Mouse (Mus musculus): ENCODE measurements around the gene Megf11. TPM values are rescaled to one million over a fixed set of nuclear protein-coding genes. Genes with fewer than 3 reads are reported as not detected.

Megf11 gene
- total and polyA plus RNA-seq, 3 experiments, result 0.33 to 0.38 TPM; not detected in 1

DNA sequence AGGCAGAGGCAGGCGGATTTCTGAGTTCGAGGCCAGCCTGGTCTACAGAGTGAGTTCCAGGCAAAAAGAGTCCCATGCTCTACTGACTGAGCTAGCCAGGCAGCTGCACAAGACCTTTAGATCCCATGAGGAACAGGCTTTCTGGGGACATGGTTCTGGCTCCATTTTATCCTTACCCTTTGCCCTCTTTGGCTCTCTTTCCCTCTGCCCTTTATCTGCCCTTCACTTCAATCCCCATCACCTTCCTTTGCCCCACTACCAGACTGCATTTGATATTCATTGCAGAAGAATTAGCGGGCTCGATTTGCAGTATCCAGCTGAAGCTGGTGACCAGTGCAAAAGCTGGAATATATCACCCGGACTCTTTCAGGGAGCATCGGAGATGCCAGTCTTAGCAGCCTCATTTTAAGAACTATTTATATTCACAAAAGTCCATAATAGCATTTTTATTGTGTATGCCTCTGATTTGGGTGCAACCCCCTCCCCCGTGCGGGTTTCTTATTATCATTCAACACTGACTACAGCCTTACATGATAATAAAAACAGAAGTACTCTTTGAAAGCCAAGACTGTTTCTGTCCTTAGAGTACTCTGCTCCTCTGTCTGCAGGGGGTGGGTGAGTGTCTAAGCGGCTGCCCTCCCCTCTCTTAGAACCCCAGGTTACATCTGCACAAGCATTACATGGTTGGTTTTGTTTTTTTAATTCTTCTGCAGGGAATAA lies 24.0 kb upstream of the Megf11 start:
- ATAC-seq (ENCODE audit: extremely low read depth, insufficient number of reproducible peaks, low FRiP score, poor library complexity, severe bottlenecking) (no peak), DNase-seq (ENCODE audit: low spot score) (no peak)
- H3K4me3 ChIP-seq (ENCODE audit: low read depth, low read length), result no peak overlapping the region
- H3K36me3 ChIP-seq (replicated peaks), result no peaks in the 10 kb centered on the region
- no peaks in the 10 kb centered on the region for H3K4me1 ChIP-seq (ENCODE audit: insufficient read depth, low read depth, low read length)
- TF ChIP-seq TAL1 (conservative IDR thresholded peaks at IDR 0.05; ENCODE audit: low read depth, low read length) (no peak), GATA1 (IDR thresholded peaks at IDR 0.05; ENCODE audit: borderline replicate concordance, low read length) (no peak), GATA2 (IDR thresholded peaks at IDR 0.05; ENCODE audit: borderline replicate concordance, low read depth, low read length) (no peak), CTCF (IDR thresholded peaks at IDR 0.05; ENCODE audit: low read depth, low read length) (no peak), POLR2AphosphoS5 (IDR thresholded peaks at IDR 0.05; ENCODE audit: insufficient replicate concordance, low read depth, low read length) (no peak)
- H3K27me3 ChIP-seq (ENCODE audit: insufficient read depth, low read length), result peaks cover 24% of the 10 kb centered on the region
- no peaks in the 10 kb centered on the region for H3K9me3 ChIP-seq (replicated peaks)

DNA sequence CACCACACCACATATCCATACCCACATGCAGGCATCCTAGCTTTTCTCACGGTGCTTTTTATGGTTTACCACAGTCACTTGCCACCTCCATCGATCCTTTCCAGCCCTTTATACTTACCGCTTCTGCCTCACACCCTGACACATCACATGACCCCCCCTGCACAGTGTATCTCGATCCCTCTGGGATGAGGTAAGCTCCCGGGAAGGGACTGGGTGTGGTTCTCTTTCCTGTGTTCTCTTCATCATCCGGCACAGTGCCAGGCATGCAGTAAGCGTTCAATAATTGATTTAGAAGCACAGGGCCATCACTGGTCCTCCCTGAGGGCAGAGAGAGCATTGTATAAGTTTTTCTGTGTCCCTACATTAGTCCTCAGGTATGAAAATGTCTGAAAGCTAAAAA lies 15.6 kb upstream of the Megf11 start:
- Histone ChIP-seq H3K4me1 (ENCODE audit: insufficient read depth, low read depth, low read length) (no peaks in the 10 kb centered on the region), H3K27me3 (ENCODE audit: insufficient read depth, low read length) (peaks cover 9% of the 10 kb centered on the region), H3K4me3 (ENCODE audit: low read depth, low read length) (no peak overlapping the region), H3K36me3 (replicated peaks) (no peaks in the 10 kb centered on the region), H3K9me3 (replicated peaks) (no peaks in the 10 kb centered on the region)
- DNase-seq (ENCODE audit: low spot score) (no peak), ATAC-seq (ENCODE audit: extremely low read depth, insufficient number of reproducible peaks, low FRiP score, poor library complexity, severe bottlenecking) (no peak)
- TF ChIP-seq POLR2AphosphoS5 (IDR thresholded peaks at IDR 0.05; ENCODE audit: insufficient replicate concordance, low read depth, low read length) (no peak), GATA2 (IDR thresholded peaks at IDR 0.05; ENCODE audit: borderline replicate concordance, low read depth, low read length) (no peak), CTCF (IDR thresholded peaks at IDR 0.05; ENCODE audit: low read depth, low read length) (no peak), TAL1 (conservative IDR thresholded peaks at IDR 0.05; ENCODE audit: low read depth, low read length) (no peak), GATA1 (IDR thresholded peaks at IDR 0.05; ENCODE audit: borderline replicate concordance, low read length) (no peak)

GRCm38 (mm10) chr9:64371305-64371819 lies 14.1 kb upstream of the Megf11 start:
- no peak for ATAC-seq (ENCODE audit: extremely low read depth, insufficient number of reproducible peaks, low FRiP score, poor library complexity, severe bottlenecking)
- Histone ChIP-seq H3K9me3 (replicated peaks) (no peaks in the 10 kb centered on the region), H3K36me3 (replicated peaks) (no peaks in the 10 kb centered on the region), H3K27me3 (ENCODE audit: insufficient read depth, low read length) (peaks cover 11% of the 10 kb centered on the region), H3K4me1 (ENCODE audit: insufficient read depth, low read depth, low read length) (no peaks in the 10 kb centered on the region), H3K4me3 (ENCODE audit: low read depth, low read length) (no peak overlapping the region)
- no peak for DNase-seq (ENCODE audit: low spot score)
- TF ChIP-seq CTCF (IDR thresholded peaks at IDR 0.05; ENCODE audit: low read depth, low read length), result no peak
- TF ChIP-seq POLR2AphosphoS5 (IDR thresholded peaks at IDR 0.05; ENCODE audit: insufficient replicate concordance, low read depth, low read length), result no peak
- no peak for TF ChIP-seq TAL1 (conservative IDR thresholded peaks at IDR 0.05; ENCODE audit: low read depth, low read length)
- no peak for TF ChIP-seq GATA2 (IDR thresholded peaks at IDR 0.05; ENCODE audit: borderline replicate concordance, low read depth, low read length)
- no peak for TF ChIP-seq GATA1 (IDR thresholded peaks at IDR 0.05; ENCODE audit: borderline replicate concordance, low read length)

DNA sequence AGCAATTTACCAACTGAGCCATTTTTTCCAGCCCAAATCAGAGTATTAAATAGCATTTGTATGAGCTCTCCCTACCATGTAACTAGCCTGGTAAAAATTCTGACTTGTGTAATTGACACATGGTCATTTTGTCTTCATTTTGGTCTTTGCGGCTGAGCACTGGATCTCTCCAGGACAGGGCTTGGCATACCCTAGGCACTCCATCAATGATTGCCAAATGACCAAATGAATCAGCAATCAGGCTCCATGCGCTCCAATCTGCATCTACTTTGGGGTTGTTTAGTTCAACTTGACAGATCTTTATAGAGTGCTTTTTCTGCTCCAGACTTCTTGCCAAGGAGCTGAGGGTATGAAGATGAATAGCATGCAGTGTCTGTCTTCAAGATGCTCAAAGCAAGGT lies 9.0 kb upstream of the Megf11 start:
- no peak for DNase-seq (ENCODE audit: low spot score)
- Histone ChIP-seq H3K27me3 (ENCODE audit: insufficient read depth, low read length) (peaks cover 12% of the 10 kb centered on the region), H3K9me3 (replicated peaks) (no peaks in the 10 kb centered on the region), H3K36me3 (replicated peaks) (no peaks in the 10 kb centered on the region), H3K4me1 (ENCODE audit: insufficient read depth, low read depth, low read length) (no peaks in the 10 kb centered on the region), H3K4me3 (ENCODE audit: low read depth, low read length) (no peak overlapping the region)
- ATAC-seq (ENCODE audit: extremely low read depth, insufficient number of reproducible peaks, low FRiP score, poor library complexity, severe bottlenecking), result no peak
- TF ChIP-seq GATA1 (IDR thresholded peaks at IDR 0.05; ENCODE audit: borderline replicate concordance, low read length) (no peak), GATA2 (IDR thresholded peaks at IDR 0.05; ENCODE audit: borderline replicate concordance, low read depth, low read length) (no peak), POLR2AphosphoS5 (IDR thresholded peaks at IDR 0.05; ENCODE audit: insufficient replicate concordance, low read depth, low read length) (no peak), CTCF (IDR thresholded peaks at IDR 0.05; ENCODE audit: low read depth, low read length) (no peak), TAL1 (conservative IDR thresholded peaks at IDR 0.05; ENCODE audit: low read depth, low read length) (no peak)

DNA sequence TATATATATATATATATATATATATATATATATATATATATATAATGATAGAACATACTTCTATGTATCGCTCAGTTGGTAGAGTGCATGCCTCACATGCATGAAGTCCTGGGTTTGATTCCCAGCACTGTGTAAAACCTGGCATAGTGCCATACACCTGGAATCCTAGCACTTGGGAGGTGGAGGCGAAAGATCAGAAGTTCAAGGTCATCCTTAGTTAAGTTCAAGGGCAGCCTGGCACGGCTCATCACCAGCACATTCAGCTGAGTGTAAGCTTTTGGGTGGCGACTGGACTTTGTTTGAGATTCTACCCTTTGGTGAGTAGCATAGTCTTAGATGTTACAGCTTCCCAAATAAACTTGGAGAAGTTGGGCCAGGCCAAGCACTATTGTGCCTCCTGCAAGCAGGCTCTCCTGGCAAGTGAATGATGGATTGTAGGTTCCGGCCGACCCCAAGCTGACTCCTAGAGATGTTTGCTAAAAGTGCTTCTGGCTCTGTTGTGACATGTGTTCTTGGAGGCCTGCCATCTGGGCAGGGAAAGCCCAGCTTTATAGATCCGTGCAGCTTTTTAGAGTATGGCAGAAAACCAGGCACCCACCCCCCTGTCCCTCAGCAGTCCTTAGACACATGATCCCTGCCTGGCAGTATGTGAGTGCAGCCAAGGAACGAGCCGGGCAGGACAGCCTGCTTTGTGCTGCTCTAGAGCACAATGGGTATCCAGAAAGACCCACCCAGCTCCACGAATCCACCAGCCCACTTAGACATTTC lies 2.2 kb upstream of the Megf11 start:
- TF ChIP-seq CTCF (IDR thresholded peaks at IDR 0.05; ENCODE audit: low read depth, low read length) (no peak), GATA1 (IDR thresholded peaks at IDR 0.05; ENCODE audit: borderline replicate concordance, low read length) (no peak)
- H3K4me1 ChIP-seq (ENCODE audit: insufficient read depth, low read depth, low read length), result no peaks in the 10 kb centered on the region
- no peaks in the 10 kb centered on the region for H3K36me3 ChIP-seq (replicated peaks)
- H3K4me3 ChIP-seq (ENCODE audit: low read depth, low read length), result no peak overlapping the region
- peaks cover 52% of the 10 kb centered on the region for H3K27me3 ChIP-seq (ENCODE audit: insufficient read depth, low read length)
- DNase-seq (ENCODE audit: low spot score), result no peak
- peaks cover 7% of the 10 kb centered on the region; the same call in 1 of the 2 replicates for H3K9me3 ChIP-seq (replicated peaks)
- ATAC-seq (ENCODE audit: extremely low read depth, insufficient number of reproducible peaks, low FRiP score, poor library complexity, severe bottlenecking), result no peak

DNA sequence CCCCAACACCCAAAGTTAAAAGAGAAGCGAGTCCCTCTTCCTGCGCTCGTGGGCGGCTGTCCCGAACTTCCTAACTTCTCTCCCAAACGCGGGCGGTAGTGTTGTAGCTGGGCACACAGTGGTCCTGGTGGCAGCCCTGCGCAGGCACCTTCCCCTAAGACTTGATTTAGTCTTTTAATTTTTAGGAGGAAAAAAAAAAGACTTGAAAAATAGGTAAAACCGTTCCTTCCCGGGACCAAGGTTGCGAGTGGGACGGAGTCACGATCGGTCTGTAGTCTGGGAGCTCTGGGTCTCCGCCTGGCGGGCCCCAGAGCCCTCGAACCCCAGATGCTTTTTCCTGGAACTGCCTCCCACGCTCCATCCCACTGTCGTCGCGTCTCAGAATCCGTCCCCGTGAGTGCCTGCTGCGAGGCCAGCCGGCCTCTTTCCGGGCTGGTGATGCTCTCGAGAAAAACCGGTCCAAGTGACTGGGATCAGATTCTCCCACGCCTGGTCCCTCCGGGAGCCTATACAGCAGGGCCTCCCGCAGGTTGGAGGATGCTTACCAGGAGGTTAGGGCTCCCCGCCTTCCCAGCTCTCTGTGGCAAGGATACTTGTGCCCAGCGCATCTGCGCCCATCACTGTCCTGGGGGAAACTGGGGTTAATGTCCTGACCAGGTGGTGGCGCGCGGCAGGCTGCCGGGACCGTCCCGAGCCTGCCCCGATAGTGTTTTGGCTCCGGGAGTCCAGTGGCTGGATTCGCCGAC lies 1.2 kb downstream of the Megf11 start:
- no peak for DNase-seq (ENCODE audit: low spot score)
- H3K4me3 ChIP-seq (ENCODE audit: low read depth, low read length), result no peak overlapping the region
- peaks cover 69% of the 10 kb centered on the region for H3K27me3 ChIP-seq (ENCODE audit: insufficient read depth, low read length)
- H3K4me1 ChIP-seq (ENCODE audit: insufficient read depth, low read depth, low read length), result no peaks in the 10 kb centered on the region; the same call in 1 of the 2 replicates
- peaks cover 7% of the 10 kb centered on the region; the same call in 1 of the 2 replicates for H3K9me3 ChIP-seq (replicated peaks)
- no peaks in the 10 kb centered on the region for H3K36me3 ChIP-seq (replicated peaks)
- no peak for ATAC-seq (ENCODE audit: extremely low read depth, insufficient number of reproducible peaks, low FRiP score, poor library complexity, severe bottlenecking)
- TF ChIP-seq GATA2 (IDR thresholded peaks at IDR 0.05; ENCODE audit: borderline replicate concordance, low read depth, low read length), result no peak

All from G1E (cell line).